Mouse (Mus musculus) cerebellum, adult 2 months (tissue): ENCODE results near the gene Ilk.

Experiments used
- CTCF ChIP-seq: fragments of 200-500 bp; IDR thresholded peaks from 2 replicates; pipeline ENCODE4 v1.5.1; 2011; ENCODE audit warnings: low read depth, mild to moderate bottlenecking, control low read depth, low read length, moderate library complexity, borderline replicate concordance; ENCODE audit not compliant: insufficient read depth
- POLR2A ChIP-seq: fragments of 200-500 bp; IDR thresholded peaks from 2 replicates; pipeline ENCODE4 v1.6.1; 2011; ENCODE audit warnings: low read length, control low read depth, borderline replicate concordance; ENCODE audit not compliant: insufficient read depth

- TF ChIP-seq CTCF (no peak), POLR2A (no peak)
These were observed 38.3 kb downstream of the Ilk start for GRCm38 (mm10) chr7:105774661-105775060.
